Mouse (Mus musculus) right cerebral cortex, adult 2 months (tissue): Measurements from ENCODE around the gene Slc29a1.
A peak's percentile ranks its signal among the peaks of the same experiment; 100 is the strongest.
"Not testable (repeated sequence)": the region's sequence is repeated elsewhere in the genome, so short reads cannot be mapped to it uniquely, and the experiment has no call there.

Experiments used
- DNase-seq, 2 experiments: peaks; one replicate each; pipeline ENCODE4 v3.0.0; 2021 to 2022; ENCODE audit warnings: low spot score in 2 of 2

Gene Slc29a1

DNA sequence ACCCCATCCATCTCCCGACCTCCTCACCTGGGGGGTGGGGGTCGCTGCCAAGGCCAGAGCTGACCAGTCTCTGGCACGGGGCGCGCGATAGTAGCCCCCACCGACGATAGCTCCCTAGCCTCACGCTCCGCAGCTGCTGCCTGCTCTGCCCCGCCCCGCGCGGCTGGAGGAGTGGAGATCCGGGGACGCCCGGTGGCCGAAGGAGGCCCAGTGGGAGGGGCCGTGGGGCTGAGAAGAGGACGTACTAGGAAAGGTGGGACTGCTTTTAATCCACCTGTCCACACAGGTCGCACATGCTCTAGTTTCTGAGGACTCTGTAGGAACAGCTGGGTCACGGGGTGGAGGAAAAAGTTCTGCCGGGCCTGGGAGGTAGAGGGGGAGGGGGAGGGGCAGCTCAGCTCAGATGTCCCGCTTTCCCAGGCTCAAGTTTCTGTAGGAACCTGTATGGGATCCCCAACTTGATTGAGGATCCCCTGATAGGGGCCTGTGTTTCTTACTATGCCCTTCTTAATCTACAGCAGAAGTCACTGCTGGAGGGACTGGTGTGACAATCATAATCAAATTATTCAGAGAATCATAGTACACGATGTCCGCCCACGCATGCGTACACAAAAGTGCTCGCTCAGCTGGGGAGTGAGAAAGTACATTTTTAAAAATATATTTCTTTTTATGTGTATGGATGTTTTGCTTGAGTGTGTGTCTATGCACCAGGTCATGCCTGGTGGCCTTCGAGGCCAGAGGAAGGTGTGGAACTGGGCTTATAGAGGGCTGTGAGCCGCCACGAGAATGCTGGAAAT, at the start of gene Slc29a1:
TSS of gene Slc29a1 (minus strand) at position 161 of the 797 bp plus-strand sequence.
- peak in 1 of 2 experiments; percentile 49 for DNase-seq

DNA sequence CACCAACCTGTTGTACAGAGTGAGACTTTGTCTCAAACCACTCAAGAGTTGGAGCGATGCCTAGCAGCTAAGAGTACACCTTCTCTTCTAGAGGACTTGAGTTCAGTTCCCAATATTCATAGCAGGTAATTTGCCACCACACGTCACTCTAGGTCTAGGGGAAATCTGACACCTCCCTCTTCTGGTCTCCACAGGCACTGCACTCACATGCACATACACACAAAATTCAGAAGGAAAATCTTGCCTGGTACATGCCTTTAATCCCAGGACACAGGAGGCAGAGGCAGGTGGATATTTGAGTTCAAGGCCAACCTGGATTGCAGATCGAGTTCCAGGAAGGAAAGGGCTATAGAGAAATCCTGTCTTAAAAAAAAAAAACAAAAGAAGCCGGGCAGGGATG, 44.8 kb upstream of the Slc29a1 start:
- DNase-seq, result no peak

DNA sequence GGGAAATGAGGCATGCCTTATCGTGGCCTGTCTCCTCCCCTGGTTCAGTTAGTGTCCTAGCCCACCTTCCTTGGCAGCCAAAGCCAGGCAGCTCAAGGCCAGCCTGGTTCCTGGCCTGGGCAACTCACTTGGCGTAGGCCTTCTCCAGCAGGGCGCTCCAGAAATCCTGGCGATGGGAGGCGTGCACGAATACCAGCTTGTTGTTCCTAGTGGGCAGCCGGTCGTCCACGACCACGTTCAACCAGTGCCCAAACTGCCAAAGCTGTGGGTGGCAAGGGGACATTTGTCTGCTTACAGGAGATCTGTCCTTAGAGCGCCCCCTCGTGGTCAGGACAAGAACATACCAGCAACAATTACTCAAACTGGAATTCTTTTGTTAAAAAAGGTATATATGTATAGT, 43.3 kb upstream of the Slc29a1 start:
- DNase-seq, result peak; percentile 64 to 79

DNA sequence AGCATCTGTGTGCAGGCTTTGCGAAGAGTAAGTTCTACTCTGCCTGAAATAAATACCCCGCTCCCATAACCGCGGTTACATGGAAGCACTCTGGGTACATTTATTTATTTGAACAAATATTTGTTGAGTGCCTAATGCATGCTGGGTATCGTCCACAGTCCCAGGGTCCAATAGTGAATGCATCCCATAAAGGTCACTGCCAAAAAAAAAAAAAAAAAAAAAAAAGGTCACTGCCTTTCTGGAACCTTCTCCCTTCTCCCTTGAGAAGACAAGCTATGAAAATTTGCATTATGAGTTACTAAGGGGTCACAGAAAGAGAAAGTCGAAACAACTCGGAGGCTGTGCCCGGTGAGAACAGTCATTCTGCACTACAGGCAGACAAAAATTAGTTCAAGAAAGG, 42.6 kb upstream of the Slc29a1 start:
- DNase-seq, result no peak

DNA sequence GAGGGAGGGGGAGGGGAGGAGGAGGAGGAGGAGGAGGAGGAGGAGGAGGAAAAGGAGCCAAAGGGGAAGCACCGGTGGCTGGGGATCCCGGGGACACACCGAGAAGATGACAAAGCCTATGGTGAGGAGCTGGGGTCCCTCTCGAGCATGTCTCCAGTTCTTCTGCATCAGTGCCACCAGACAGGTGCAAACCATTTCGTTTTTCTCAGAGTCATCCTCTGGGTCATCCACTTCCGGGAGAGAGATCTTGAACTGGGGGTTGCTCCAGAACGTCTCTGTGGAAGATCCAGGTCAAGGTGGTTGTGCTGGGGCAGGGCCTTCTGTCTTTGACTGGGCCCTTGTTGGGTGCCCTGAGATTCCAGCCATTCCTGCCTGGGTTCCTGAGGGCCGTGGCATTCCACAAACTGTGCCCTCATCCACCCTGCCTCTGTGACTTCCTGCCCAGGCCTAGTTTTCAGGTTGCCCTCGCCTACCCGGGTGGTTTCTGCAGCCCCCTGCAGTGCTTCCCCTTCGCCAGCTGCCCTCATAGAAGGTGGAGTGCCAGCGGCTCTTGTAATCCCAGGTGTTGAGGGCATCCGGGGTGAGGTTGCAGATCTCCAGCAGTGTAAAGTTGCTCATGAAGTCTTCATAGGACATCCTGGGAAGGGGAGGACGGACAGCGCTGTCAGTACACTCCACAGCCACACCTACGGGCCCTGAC, 39.3 kb upstream of the Slc29a1 start:
- DNase-seq, result no peak

DNA sequence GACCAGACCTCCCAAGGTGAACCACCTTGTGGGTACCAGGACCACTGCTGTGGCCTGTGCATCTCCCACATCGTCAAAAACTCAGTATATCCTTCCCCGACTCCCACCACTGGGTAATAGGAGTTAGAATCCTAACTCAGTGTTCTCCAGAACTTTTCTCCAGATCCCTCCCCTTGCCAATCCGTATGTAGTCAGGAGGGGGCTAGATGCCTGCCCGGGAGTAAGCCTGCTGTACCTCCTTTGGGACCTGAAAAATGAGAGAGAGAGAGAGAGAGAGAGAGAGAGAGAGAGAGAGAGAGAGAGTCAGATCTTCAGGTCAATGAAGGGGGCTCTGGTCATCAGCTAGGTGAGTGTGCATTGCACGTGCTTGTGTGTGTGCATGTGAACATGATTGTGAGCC, 34.6 kb upstream of the Slc29a1 start:
- no peak for DNase-seq

DNA sequence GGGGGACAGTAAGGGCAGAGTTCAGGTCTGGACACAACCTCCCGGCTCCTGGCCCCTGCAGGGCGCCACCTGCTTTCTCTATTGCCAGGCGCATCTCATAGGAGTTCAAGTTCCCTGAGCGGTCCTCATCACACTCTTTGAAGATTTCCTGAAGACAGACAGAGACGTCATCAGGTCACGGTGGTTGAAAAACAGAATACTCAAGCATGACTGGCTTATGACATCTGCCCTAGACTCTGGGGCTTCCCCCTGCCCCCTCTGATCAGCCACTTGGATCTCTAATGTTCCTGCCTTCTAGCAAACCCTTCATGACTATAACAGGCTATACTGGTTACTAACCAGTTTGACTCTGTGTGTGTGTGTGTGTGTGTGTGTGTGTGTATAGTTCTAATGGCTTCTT, 32.5 kb upstream of the Slc29a1 start:
- no peak for DNase-seq

DNA sequence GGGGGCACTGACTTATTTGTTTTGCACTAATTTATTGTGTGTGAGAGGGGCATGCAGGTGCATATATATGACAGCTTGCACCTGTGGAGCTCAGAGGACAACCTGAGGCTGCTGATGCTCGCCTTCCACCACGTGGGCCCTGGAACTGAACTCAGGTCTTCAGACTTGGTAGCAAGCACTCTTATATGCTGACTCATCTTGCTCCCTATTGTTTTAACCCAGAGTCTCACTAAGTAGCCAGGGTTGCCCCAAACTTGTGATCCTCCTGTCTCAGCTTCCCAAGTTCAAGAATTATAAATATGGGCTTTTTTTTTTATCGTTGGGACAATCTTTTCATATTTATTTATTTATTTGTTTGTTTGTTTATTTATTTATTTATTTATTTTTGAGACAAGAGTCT, 31.6 kb upstream of the Slc29a1 start:
- no peak for DNase-seq

DNA sequence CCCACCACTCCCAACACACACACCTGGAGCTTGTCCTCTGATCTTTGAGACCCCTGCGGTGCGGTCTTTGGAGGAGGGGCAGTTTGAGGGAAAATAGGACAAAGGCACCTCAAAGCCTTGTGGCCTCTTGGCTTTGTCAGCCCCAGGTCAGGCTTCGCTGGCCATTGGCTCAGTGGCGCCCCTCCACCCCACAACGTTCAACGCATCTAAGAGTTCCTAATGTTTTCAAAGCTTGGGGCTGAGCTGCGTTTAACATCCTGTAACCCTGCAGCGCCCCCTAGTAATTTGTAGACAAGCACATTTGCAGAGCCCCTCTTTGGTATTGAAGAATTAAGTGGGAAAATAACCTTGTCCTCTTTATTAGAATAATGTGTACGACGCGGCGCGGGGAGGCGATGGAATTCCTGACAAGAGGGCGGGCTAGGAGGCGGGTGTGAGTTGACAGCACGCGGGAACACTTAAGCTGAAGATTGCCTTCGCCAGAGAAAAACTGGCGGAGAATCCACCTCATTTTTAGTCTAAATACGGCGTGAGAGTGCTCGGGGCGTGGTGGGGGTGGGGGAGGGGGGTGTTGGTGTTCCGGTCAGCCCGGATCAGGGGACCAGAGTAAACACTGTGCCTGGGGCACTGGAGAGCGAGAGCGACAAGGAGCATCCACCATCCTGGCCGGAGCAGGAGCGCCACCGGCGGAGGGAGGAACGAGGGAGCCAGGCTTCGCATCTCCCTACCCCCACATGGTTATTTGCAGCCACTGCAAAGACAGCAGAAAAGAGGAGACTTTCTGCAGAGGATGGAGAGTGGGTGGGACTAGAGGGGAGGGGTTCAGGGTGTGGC, 30.7 kb upstream of the Slc29a1 start:
- peak; percentile 65 to 69 for DNase-seq

DNA sequence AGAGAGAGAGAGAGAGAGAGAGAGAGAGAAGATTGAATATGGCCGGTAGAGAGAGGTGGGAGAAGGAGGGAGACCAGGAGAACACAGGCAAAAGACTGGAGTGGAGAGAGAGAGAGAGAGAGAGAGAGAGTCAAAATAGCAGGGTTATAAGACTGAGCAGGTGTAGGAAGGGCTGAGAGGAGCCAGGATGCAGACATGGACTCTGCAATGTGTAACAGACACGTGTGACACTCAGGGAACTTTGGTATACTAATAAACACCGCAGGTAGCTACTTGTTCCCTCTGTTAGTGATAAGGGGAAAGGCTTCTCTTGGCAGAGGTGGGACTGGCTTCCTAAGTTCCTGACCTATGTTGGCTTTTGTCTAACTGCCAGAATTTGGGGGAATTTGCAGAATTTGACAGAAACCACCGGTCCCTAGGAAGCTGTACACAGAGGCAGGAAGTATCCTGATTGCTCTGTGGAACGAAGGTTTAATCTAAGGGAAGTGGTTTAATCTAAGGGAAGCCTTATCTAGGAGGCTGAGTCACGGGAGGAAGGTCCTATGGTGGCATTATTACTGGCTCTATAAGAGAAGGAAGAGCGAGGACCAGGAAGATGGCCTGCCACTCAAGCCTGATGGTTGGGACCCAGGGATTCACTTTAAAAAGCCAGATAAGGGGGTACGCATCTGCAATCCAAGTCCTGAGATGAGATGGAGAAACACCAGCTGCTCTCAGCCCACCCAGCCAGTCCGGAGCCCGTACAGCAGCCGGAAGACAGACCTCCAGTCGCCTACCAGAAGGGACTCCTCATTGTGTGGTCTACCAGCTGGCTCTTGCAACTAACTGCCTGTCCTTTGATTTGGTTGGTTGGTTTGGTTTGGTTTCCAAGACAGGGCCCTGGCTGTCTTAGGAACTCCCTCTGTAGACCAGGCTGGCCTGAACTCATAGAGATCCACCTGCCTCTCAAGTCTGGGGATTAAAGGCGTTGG, 29.8 kb upstream of the Slc29a1 start:
- DNase-seq, result no peak

DNA sequence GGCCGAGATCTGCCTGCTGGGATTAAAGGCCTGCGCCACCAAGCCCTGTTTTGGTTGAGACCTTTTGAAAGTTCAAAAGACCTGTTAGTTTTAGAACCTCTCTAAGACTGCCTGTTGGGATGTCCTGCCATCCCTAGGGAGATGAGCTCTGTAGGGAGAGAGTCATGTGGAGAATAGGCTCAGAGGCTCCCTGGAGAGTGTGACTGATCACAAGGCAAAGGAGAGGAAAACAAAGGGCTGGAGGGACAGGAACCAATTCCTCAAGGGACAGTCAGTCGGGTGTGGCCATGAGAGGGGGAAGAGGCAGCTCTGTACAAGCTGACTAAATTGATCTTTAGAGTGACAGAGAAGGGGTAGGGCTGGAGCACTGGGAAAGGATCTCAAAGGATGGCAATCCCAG, 28.8 kb upstream of the Slc29a1 start:
- no peak for DNase-seq

DNA sequence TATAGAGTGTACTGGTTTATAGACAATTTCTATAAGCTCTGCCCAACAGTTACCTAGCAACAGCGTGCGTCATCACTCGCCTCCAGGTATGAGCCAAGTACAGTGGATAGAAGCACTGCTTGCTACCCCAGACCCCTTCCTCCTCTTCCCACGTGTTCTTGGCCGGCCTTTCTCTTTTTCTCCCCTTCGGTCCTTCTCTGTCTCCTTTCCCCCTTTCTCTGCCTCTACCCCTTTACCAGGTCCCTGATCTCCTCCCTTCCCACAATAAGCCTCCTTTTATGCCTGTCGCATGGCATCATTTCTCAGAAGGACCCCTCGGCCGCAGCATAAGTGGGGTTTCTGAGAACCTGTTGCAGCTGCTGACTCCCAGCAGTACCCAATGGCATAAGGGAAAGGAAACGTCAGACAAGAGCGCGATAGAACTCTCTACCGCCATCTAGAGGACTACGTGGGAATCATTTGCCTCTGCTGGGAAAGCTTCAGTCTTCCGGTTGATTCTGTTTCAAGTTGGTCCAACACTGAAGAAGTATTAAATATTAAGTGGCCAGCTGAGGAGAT, 27.2 kb upstream of the Slc29a1 start:
- peak; percentile 76 to 78 for DNase-seq

DNA sequence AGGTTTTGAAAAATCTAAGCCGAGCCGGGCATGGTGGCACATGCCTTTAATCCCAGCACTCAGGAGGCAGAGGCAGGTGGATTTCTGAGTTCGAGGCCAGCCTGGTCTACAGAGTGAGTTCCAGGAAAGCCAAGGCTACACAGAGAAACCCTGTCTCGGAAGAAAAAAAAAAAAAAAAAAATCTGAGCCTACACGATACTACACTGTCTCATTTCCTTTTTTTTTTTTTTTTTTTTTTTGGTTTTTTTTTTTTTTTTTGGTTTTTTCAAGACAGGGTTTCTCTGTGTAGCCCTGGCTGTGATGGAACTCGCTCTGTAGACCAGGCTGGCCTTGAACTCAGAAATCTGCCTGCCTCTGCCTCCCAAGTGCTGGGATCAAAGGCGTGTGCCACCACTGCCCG, 24.0 kb upstream of the Slc29a1 start:
- DNase-seq, result not testable (repeated sequence)

DNA sequence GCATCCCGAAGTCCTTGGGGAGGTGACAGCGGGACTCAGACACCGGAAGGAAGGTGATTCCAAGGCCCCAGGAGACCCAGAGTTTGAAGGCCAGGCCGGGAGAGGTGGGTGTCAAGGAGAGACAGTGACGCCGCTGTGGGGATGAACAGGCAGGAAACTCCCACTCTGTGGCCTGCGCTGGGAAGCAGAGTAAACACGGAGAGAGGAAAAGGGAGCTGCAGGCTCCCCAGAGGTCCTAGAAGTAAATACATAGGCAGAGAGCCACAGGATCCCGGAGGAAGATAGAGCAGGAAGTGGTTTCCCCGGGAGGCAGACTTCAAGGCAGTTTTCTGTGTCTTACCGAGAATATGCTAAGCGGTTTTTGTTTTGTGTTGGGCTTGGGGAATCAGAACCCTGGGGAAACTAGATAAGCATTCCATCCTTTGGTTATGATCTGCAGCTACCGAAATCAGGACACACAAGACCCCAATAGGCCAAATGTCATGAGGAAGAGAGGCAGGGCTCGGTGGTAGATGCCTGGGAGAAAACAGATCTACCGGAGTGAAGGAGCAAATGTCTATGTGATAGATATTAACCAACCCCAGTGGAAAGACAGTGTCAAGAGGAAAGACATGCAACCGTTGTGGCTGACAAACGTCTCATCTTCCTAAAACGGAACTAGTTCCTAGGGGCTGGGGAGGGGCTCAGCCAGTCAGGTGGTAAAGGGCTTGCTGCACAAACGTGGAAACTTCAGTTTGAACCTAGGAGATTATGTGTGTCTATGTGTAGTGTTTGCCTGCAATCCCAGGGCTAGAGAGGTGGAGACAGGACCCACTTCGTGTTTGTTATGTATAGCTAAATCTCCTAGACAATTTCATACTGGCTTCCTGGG, 20.2 kb upstream of the Slc29a1 start:
- DNase-seq, result no peak

DNA sequence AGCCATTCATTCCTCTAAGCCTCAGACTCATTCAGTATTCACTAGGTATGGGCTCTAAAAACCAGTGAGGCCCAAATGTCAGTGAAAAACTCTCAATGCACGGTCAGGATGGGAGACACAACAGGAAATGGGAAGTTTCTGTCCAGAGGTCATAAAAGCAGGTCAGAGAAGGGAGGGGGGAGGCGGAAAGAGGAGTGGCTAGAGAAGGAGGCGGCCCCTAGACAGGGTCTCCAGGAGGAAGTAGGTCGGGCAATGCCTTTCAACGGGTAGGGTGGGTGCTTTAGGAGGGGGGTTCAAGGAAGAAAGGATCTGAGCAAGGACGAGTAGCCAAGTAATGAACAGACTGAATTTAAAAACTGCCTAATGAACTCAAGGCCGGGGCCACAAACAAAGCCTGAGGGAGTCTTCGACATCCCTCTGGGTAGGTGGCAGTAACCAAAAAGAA, 19.6 kb upstream of the Slc29a1 start:
- no peak for DNase-seq

DNA sequence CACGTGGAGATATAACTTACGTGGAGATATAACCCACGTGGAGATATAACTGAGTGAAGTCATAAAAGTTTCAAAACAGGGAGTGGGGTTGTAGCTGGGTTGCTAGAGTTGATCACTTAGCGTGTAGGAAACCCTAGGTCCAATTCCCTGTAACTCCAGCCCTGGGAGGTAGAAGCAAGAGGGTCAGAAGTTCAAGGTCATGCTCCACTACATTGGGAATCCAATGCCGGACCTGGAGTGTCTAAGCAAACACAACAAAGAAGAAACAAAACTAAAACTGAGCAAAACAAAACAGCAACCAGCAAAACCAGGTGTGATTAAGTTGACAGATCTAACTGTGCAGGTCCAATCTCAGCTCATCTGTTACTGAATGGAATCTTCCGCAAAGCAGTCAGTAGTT, 18.2 kb upstream of the Slc29a1 start:
- DNase-seq, result no peak

DNA sequence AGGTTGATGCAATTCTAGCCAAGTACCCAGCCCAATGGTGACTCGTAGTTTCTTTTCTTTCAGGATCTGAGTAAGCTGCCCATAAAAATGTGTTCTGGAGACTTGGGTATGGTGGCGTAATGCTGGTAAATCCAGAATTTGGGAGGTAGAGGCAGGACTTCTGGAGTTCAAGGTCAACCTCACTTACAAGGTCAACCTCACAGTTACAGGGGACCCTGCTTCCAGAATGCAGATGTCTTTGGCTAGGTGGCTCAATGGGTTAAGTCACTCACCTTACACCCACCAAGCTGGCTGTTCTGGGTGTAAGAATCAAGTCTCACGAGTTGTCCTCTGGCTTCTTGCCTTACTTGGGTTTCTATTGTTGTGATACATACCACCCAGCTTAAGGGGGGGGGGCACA, 17.3 kb upstream of the Slc29a1 start:
- DNase-seq, result no peak

DNA sequence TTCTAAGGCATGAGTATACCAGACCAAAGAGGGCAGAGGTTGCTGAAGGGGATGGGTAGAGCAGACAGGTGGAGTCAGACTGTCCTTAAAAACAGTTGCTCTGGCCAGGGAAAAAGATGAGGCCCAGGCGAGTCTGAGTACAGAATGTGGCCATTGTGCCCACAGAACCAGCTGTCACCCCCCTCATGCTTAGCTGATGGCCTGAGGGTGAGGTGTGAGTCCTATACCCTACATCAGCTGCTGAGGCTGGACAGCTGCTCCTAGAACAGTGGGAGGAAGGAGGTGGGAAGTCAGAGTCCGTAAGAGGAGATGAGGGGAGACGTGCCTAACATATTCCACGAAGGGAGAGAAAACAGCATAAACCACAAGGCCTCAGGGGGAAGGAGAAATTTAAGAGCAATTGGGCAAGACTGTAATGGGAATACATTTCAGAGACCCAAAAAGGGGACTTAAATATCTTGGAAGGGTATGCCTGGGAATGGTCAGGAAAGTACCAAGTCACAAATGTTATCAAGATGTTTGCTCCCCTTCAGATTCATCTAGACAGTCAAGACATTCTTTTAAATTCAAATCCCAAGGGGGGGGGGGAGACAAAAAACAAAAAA, 16.7 kb upstream of the Slc29a1 start:
- DNase-seq, result no peak

DNA sequence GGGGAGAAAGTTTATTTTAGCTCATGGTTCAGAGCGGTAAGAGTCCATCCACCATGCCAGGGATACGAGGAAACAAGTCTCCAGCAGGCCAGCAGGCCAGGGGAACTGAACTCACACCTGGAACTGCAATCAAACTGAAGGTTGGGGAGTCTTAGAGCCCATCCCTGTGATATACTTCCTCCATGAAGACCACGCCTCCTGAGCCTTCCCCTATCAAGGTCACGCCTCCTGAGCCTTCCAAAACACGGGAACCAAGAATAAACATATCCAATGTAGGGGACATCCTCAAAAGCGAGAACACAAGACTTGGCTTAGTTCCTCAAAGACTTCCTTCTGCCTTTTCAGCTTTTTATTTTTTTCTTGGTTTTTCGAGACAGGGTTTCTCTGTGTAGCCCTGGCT, 13.5 kb upstream of the Slc29a1 start:
- DNase-seq, result no peak
